Mouse (Mus musculus) adrenal gland, adult 18-20 months (tissue): Measurements from ENCODE around the gene Pik3r4. TPM values are rescaled to one million over a fixed set of nuclear protein-coding genes. Genes with fewer than 3 reads are reported as not detected.
"Not testable (repeated sequence)": the region's sequence is repeated elsewhere in the genome, so short reads cannot be mapped to it uniquely, and the experiment has no call there.

Experiments
- DNase-seq, 2 experiments: peaks; one replicate each; pipeline ENCODE4 v3.0.0; 2021 to 2022; ENCODE audit warnings: low spot score in 2 of 2
- long read RNA-seq, 2 experiments: library from polyadenylated mRNA; stranded (forward); transcript quantifications; one replicate each; pipeline ENCODE4 v2.0.0; 2021
- total RNA-seq, 2 experiments: library from RNA; stranded (reverse); gene quantifications; 1 replicate in 1 of 2; 2 replicates in 1 of 2; pipeline ENCODE4 v1.2.3; 2021

Pik3r4 gene
- total RNA-seq: 10 to 100 TPM; 26.6 to 32.0 TPM
- long read RNA-seq, experiment 1, full-length matches to known transcripts: 5 of 10 reads
- long read RNA-seq, experiment 1, partial matches to known transcripts: 2 of 10 reads
- long read RNA-seq, experiment 1, other reads (novel, unspliced or antisense): 3 of 10 reads
- long read RNA-seq, experiment 2, full-length matches to known transcripts: 8 of 24 reads
- long read RNA-seq, experiment 2, partial matches to known transcripts: 11 of 24 reads
- long read RNA-seq, experiment 2, other reads (novel, unspliced or antisense): 5 of 24 reads

DNA sequence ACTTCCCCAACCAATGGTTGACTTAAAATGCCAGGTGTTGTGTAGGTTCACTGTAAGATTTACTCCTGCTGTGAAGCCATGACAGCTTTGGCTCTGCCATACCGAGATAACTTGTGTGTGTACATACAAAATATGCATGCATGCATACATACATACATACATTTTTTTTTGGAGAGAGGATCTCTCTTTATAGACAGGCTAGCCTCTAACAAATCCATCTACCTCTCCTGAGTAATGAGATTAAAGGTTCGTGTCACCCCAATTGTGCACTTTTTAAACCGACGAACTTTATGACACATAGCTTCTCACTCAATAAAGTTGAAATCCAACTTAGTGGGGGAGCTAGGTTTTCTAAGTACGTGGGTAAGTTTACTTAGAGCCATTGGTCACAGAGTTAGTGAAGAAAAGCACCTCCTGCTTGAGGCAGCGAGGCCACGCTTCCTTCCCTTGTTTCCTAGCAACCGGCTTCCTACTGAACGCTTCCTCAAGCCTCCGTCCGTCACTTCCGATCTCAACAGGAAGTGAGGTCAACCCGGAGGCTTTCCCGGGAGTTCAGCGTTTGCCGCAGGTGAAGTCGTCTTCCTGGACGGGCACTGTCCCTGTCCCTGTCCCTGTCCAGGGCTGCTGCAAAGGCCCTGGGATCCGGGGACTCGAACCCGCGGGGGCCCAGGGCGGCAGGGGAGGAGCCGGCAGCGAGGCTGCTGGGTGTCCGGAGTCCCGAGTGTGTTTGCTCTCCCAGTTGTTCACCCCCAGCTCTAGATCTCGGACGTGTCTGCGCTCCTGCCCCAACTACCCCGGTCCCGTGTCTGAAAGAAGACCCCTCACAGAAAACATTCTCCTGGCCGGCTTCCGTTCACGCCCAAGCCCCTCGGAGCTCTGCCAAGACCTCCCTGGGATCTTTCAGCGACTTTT lies at the start of gene Pik3r4:
Gene Pik3r4, plus strand, starts transcription at position 519 of the 912 bp plus-strand sequence.
- DNase-seq: peak; percentile 70 to 78

DNA sequence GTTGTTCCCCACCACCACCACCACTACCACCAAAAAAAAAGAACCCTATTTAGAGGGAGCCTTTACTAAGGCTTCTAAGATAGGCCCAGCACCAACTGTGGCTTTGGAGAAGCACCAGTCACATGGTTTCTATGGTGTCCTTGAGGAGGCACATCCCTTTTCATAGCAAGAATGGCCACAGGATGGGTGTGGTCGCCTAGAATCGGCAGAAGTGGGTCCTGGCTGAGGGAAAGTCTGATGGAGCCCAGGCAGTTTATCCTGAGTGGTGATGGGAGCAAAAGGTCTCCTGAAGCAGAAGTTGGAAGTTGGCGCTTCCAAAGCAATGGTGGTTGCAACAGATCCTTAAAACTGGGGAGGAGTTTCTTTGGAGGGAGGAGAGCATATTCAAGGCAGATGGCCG lies 43.9 kb upstream of the Pik3r4 start:
- no peak for DNase-seq

DNA sequence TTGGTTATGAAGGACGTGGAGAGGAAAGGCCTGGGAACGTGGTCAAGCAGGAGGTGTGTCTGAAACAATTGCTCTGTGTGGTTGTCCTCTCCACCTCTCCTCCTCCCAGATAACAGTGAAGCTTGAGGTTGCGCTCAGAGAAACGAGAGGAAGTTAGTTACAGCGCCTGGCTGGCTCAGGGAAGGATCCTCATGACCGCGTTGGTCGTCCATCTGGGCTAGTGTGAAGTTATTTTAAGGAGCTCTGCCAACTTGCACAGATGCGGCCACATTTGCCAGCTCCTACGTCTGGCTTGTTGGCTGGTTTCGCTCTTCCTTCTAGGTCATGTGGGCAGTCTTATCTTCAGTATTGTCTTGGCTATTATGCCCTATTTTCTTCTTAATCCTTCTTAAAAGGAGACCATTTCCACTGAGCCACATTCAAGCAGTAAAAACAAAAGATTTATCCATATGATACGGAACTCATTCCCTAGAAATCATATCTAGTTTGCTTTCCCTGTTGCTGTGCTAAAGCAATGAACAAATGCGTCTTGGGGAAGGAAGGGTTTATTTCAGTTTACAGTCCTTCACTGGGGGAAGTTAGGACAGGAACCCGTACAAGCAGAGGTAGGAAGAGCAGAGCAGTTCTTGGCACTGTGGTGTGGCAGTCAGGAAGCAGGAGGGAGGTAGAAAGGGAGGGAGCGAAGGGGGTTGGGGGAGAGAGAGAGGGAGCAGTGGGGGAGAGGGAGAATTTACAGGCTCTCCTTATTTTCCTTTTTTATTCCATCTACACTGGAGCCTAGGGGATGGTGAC lies 30.6 kb upstream of the Pik3r4 start:
- no peak for DNase-seq

DNA sequence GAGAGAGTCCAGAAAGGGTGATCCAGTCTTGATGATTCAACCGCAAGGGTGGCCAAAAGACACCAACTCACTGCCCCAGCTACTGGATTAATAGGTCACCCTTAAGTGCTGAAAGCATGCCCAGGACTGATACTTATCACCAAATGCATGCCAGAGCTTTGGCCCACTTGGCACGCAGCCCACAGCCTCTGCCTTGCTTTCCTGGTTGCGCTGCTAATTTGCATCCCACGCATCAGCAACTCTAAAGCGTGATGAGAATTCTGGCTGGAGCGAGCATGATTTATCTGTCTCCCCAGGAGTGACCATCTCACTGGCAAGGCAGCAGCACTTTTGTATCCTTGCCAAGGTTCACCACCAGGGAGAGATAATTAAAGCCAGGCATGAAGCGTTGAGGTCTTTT lies 29.9 kb upstream of the Pik3r4 start:
- no peak for DNase-seq

DNA sequence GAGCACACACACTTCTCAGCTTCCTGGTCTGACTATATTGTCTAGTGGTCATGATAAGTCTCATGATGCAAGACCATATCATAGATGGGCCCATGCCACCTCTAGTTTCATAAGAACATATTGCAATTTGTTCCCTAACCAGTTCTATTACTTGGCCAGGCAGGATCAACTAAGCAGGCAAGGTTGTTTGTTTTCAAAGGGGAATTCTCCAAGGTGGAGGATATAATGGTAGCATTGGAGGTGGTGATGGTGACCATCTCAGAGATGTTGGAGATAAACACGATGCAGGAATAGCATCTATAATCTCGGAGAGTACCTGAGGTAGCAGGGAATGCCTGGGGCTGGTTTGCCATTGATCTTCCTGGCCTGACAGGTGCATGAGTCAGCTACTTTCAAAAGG lies 26.8 kb upstream of the Pik3r4 start:
- no peak for DNase-seq

DNA sequence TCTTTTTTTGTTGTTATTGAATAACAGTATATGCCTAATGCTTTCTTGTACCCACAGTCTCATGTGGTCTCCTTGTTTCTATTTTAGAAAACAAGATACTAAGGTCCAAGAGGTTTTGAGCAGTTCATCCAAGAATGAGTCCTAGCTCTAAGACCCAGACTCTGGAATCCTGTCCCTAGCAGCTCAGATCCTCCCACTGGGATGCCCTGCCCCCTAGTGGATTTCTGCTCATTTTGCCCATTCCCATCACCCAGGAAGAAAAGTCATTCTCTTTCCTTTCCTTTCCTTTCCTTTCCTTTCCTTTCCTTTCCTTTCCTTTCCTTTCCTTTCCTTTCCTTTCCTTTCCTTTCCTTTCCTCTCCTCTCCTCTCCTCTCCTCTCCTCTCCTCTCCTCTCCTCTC lies 25.5 kb upstream of the Pik3r4 start:
- peak; percentile 40 to 51 for DNase-seq

DNA sequence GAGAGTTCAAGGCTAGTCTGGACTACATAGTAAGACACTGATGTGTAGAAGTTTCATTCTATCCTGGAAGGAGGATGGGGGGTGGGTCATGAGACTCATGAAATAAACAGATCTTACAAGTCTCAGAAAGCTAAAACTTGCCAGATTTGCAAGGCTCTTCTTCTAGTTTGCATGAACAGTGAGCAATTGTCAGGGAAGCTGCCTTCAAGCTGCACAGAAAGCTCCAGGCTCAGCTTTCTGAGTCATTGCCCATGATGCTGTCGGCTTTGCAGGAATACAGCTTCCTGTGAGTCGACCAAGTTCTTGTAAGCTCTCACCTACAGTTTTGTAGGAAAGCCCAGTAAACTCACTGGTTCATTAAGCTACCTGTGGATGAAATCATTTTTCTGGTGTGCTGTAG lies 8.8 kb upstream of the Pik3r4 start:
- no peak for DNase-seq

DNA sequence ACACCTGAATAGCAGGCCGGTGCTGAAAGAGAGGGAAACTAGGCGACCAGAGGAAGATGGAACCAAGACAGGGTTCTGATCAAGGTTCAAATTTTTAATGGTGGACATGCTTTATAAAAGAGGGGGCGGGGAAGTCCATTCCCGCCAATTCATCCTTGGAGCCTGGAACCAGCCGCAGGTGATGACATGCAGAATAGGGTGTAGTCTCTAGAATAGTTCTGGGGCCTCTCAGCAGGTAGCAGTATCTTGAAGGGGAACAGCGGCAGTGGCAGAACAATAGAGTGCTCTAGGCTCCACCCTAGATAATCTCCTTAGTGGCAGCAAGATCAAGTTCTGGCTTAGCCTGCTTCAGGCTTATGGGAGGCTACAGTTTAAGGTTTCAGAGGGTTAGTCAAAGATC lies 1.4 kb upstream of the Pik3r4 start:
- DNase-seq: not testable (repeated sequence)

DNA sequence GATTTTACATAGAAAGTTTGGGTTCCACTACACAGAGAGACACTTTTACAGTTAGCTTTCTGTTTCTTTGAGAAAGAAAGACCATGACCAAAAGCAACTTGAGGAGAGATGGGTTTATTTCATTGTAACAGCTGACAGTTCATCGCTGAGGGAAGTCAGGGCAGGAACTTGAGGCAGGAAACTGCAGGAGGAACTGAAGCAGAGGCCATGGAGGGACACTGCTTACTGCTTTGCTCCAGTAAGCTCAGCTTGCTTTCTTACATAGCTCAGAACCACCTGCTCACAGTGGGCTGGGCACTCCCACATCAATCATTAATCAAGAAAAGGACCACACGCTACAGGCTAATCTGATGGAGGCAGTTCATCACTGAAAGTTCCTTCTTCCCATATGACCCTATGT lies 13.4 kb downstream of the Pik3r4 start:
- no peak for DNase-seq

DNA sequence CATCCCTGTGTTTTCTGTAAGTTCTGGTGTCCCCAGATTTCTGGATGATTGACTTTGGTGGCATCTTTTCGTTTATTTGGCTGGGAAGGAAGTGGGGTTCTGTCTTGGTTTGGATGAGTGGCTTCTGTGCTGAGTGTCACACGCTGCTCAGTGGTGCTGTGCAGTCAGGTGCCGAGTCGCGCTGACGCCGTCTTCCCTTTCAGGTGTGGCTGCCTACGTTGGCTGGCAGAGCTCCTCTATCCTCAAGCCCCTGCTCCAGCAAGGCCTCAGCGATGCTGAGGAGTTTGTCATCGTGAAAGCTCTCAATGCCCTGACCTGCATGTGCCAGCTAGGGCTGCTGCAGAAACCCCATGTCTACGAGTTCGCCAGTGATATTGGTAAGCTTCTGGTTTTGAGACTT lies 15.4 kb downstream of the Pik3r4 start:
- no peak for DNase-seq

DNA sequence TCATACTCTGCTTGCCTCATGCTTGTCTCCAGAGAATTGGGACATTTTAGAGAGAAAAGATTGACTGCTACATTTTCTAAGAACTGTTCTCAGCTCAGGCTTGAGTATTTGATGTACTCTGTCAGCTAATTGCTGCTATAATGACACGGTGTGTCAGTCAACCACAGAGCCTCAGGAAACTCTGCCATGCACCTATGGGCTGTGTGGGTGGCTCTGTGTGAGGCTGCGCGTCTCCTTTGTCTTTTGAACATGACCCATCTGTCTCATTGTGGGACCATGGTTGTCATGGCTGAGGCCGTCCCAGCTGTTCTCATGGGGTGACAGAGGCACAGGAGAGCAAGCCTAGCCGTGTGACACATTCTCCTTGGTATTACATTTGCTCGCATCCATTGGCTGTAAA lies 17.1 kb downstream of the Pik3r4 start:
- DNase-seq: no peak

DNA sequence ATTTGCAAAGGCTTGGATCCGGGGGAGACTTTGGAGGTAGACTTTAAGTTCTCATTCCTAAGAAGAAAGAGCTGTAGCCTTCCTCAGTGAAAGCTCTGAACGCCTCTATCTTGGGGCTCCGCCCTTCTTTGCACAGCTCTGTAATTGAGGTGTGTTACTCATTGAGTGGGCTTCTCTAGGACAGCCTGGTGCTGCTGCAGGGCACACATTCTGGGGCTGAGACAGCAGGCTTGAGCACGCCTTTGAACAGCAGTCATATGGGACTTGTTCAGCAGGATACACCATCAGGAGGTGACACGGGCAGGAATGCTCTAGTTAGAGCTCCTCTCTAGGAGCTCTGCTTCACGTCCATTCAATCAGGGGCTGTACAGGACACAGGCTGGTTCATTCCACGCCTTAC lies 22.5 kb downstream of the Pik3r4 start:
- no peak for DNase-seq

DNA sequence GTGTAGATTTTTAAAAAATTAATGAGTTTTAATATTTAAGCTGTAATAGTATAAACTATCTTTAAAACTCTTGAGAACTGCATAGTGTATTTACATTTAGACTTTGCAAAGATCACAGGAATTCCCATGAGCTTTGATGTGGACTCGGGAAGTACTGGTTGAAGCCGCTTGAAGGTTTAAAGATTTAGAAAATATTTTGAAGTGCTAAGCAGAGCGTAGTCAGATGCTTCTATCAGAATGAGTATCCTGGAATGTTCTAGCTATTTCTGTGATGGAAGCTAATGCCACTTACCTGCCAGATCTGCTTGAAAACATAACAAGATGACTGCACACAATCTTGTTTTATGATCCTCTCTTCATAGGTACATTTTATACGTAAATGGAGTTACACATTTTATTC lies 28.1 kb downstream of the Pik3r4 start:
- no peak for DNase-seq

DNA sequence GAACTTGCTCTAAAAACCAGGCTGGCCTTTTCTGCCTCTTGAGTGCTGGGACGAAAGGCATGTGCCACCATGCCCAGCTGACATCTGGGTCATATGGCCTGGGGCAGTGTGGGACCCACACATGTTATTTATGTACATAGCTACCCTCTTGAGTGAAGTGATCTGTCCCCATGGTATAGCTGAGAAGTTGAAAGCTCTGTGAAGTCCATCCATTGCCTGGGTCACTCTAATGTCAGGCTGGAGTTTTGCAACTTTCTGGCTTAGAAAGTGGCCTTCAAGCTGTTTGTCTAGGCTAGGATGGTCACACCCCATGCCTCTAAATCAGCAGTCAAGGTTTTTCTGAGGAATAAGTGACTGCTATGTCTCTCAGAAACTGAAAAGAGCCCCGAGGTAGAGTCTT lies 29.3 kb downstream of the Pik3r4 start:
- DNase-seq: no peak

DNA sequence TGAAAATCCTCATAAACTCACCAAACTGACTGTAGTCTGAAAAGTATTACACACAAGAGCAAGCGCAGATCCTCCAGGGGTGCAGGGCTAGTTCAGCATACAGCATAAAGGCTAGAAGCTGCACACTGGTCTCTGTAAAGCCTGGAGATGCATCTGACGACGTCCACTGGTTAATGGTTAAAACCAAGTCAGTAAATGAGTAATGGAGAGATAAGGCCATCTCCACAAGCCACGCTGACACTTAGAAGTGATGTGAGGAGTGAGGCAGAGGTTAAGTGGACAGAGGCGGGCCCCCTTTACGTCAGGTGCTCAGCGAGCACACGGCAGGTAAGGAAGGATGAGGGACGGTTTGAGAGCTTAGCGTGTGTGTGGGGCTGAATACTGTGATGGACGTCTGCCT lies 33.2 kb downstream of the Pik3r4 start:
- DNase-seq: no peak

DNA sequence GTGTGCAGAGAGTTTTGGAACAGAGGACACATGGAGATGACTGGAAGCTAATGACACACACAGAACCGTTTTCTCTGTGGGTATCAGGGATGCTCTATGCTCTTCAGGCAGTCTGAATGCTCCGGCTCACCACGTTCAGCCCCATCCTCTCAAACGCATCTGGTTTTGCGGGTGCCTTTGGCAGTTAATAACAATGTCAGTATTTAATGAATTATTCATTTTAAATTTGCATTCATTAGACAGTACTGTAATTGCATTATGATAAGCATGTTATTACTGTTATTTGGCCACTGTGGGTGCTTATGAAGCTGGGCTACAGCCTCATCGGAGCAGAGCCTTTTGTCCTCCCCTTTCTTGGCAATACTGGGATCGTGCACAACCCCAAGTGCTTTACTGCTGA lies 38.6 kb downstream of the Pik3r4 start:
- no peak for DNase-seq

DNA sequence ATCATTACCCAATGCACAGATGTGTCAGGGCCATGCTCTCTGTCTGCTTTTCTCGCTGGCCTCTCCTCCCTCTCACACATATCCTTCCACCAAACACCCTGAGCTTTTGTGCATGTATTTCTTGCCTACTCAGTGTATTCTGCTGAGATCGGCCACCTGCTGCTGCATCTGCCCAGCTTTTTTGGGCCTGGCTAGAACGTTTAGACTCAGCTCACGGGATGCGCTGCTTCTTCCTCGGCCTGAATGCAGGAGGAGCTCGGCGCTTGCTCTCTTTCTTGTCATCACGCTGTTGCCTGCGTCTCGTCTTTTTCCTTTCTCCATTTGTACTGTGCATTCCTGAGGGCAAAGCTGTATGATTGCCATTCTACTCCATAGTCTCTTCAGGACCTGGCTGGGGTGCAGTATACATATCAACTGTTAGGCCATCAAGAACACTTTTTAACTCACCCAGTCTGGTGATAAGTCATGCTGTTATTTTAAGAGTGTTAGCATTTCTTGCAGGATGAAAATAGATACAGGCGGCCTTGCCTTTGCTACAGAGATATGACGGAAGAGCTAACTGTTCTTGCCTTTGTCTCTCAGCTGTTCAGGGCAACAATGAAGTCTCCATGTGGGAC lies 41.9 kb downstream of the Pik3r4 start:
- DNase-seq: no peak

DNA sequence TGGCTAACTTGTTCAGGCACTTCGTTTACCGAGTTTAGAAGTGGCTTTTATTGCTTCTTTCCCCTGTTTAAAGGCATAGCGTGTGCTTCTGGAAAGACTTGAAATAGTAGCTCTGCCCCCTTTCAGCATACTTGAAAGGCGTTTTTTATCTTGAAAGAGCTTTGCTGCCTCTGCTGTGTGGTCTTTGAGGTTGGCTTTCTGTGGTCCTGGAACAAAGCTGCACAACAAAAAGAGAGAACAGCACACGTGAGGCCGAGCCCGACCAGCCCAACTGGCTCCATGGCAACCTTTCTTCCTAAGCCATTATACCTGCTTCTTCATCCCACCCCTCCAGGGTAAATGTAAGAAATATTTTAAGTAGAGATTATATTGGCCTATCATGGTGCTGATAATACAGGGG lies 46.7 kb downstream of the Pik3r4 start:
- no peak for DNase-seq

DNA sequence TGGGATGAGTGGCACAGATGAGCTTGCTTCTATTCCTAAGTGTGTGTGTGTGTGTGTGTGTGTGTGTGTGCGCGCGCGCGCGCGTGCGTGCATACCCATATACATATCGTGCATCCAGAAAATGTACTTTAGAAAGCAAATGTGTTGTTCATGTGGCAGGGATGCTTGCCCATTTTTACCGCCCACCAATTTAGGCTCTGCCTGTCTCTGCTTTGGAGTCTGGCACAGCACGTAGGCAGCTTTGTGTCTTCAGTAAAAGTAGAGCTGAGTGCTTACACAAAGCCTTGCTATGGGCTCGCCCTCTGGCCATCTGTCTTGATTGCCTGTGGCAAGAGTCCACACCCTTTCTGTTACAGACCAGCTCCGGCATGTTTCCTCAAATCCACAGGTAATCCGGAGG lies 49.7 kb downstream of the Pik3r4 start:
- no peak for DNase-seq

DNA sequence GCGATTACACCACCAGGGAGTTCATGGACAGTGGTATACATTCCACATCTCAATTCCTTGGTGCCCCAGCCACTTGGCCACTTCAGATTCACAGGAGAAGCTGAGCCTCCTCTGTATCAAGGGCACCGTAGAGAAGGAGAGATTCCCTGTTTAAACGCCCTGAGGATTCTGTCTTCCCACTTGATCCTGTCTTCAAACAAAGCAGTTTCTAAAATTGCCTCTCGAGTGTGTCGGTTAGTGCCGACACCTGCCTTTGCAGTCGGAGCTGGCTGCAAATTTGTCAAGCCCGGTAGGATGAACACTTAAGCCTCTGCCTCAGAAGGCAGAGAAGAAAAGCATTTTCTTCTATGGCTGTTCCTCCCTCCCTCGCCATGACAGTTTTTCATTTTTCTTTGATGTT lies 50.3 kb downstream of the Pik3r4 start:
- DNase-seq: no peak

DNA sequence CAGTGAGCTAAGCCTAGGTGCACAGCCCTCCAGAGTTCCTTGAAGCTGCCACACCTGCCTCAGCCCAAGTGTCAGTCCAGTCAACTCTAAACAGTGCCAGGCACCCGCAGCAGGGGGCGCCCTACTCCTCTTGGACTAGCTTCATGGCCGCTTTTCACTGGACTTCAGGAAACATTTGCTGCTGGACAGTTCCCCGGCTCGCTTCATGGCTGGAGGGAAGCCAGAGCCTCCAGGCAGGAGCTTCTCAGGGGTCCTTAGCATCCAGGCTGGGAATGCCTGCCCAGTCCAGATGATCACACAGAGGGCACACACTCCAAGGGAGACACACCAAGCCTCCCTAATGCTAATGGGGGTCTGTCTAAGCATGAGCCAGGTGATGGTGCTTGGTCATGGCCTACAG lies 51.1 kb downstream of the Pik3r4 start:
- DNase-seq: peak; percentile 85 to 88
